Mouse (Mus musculus) embryonic facial prominence, embryonic 10.5 days (tissue): ENCODE measurements around the gene Gm3173. TPM values are rescaled to one million over a fixed set of nuclear protein-coding genes. Genes with fewer than 3 reads are reported as not detected.
"Not testable (repeated sequence)": the region's sequence is repeated elsewhere in the genome, so short reads cannot be mapped to it uniquely, and the experiment has no call there.

ENCODE experiments used
- DNase-seq: peaks from one replicate; pipeline ENCODE4 v3.0.0-alpha.2; 2017; ENCODE audit warnings: low spot score
- H3K27ac ChIP-seq: fragments of 300-500 bp; sonication (generic); replicated peaks from 2 replicates; pipeline ENCODE4 v1.5.1; 2016; ENCODE audit warnings: mild to moderate bottlenecking
- H3K27me3 ChIP-seq: fragments of 300-500 bp; sonication (generic); replicated peaks from 2 replicates; pipeline ENCODE4 v1.6.1; 2016; ENCODE audit warnings: low read depth, mild to moderate bottlenecking; ENCODE audit not compliant: poor library complexity, severe bottlenecking
- H3K36me3 ChIP-seq: fragments of 300-500 bp; sonication (generic); replicated peaks from 2 replicates; pipeline ENCODE4 v1.6.1; 2016; ENCODE audit warnings: mild to moderate bottlenecking, moderate library complexity
- H3K4me1 ChIP-seq: fragments of 300-500 bp; sonication (generic); 2 replicates; pipeline ENCODE4 v1.6.1; 2016
- H3K4me3 ChIP-seq: fragments of 300-500 bp; sonication (generic); 2 replicates; pipeline ENCODE4 v1.5.1; 2016; ENCODE audit warnings: mild to moderate bottlenecking, moderate library complexity
- H3K9me3 ChIP-seq: fragments of 300-500 bp; sonication (generic); 2 replicates; pipeline ENCODE4 v1.6.1; 2016; ENCODE audit warnings: mild to moderate bottlenecking
- WGBS: fragments of 180-500 bp; shearing (Covaris S2); methylation state at CpG from one replicate; pipeline ENCODE4 v1.1.7; 2016; 5-methylcytosine and 5-hydroxymethylcytosine counted together
- polyA plus RNA-seq: library from polyadenylated mRNA; unstranded; fragments of >200 nt; fragmentation: Nextera tagmentation; extraction: Ambion mirVana; gene quantifications from 2 replicates; pipeline ENCODE4 v1.2.1, GENCODE M21; 2016

Gene Gm3173
- polyA plus RNA-seq: 0.90 TPM in 1 of 2 replicates, not detected in the other

- H3K9me3 ChIP-seq, H3K27me3 ChIP-seq, DNase-seq: not testable (repeated sequence)
Observed at GRCm38 (mm10) chr14:4430692-4431091, at the start of gene Gm3173. Gene Gm3173, plus strand, starts transcription at chr14:4430992.

GRCm38 (mm10) chr14:4385606-4386005 lies 45.2 kb upstream of the Gm3173 start:
- H3K4me3 ChIP-seq, H3K4me1 ChIP-seq, DNase-seq, H3K36me3 ChIP-seq, H3K9me3 ChIP-seq, H3K27me3 ChIP-seq, H3K27ac ChIP-seq: not testable (repeated sequence)

More at GRCm38 (mm10) chr14:4430692-4431091, at the start of gene Gm3173:
- H3K4me3 ChIP-seq, H3K36me3 ChIP-seq, H3K4me1 ChIP-seq, H3K27ac ChIP-seq: not testable (repeated sequence)

GRCm38 (mm10) chr14:4392841-4393530 lies 37.8 kb upstream of the Gm3173 start:
- not testable (repeated sequence) for H3K4me1 ChIP-seq, H3K36me3 ChIP-seq, H3K4me3 ChIP-seq, H3K27ac ChIP-seq, H3K9me3 ChIP-seq, H3K27me3 ChIP-seq, DNase-seq
- 87% methylated on average over 5 of the region's 6 CpGs for WGBS

- not testable (repeated sequence) for H3K36me3 ChIP-seq, H3K9me3 ChIP-seq, H3K4me3 ChIP-seq, H3K27ac ChIP-seq, H3K27me3 ChIP-seq, DNase-seq, H3K4me1 ChIP-seq
- WGBS: 78% methylated on average over 3 of the region's 3 CpGs
Observed at GRCm38 (mm10) chr14:4397226-4397625, 33.6 kb upstream of the Gm3173 start, which contains the start of gene Gm3159. Gene Gm3159, plus strand, starts transcription at chr14:4397526.

GRCm38 (mm10) chr14:4398624-4399023 lies 32.2 kb upstream of the Gm3173 start:
- not testable (repeated sequence) for H3K9me3 ChIP-seq, H3K27me3 ChIP-seq, H3K27ac ChIP-seq, H3K4me1 ChIP-seq, DNase-seq, H3K4me3 ChIP-seq, H3K36me3 ChIP-seq

- not testable (repeated sequence) for H3K4me1 ChIP-seq, H3K27me3 ChIP-seq
- WGBS: 86% methylated on average over 5 of the region's 5 CpGs
Observed at GRCm38 (mm10) chr14:4400115-4400789, 30.5 kb upstream of the Gm3173 start.

GRCm38 (mm10) chr14:4401245-4401644 lies 29.5 kb upstream of the Gm3173 start:
- not testable (repeated sequence) for H3K4me1 ChIP-seq, H3K4me3 ChIP-seq, H3K9me3 ChIP-seq, H3K27me3 ChIP-seq, H3K36me3 ChIP-seq, DNase-seq, H3K27ac ChIP-seq
- WGBS: 79% methylated on average over 5 of the region's 5 CpGs

More at GRCm38 (mm10) chr14:4400115-4400789, 30.5 kb upstream of the Gm3173 start:
- H3K27ac ChIP-seq, H3K9me3 ChIP-seq, DNase-seq, H3K4me3 ChIP-seq, H3K36me3 ChIP-seq: not testable (repeated sequence)

- H3K27ac ChIP-seq, H3K36me3 ChIP-seq, H3K4me1 ChIP-seq: not testable (repeated sequence)
Observed at GRCm38 (mm10) chr14:4403840-4404239, 27.0 kb upstream of the Gm3173 start.

GRCm38 (mm10) chr14:4409939-4410338 lies 20.9 kb upstream of the Gm3173 start:
- H3K9me3 ChIP-seq, H3K27me3 ChIP-seq, DNase-seq, H3K36me3 ChIP-seq, H3K27ac ChIP-seq, H3K4me3 ChIP-seq, H3K4me1 ChIP-seq: not testable (repeated sequence)
- WGBS: 57% methylated on average over 1 of the region's 1 CpGs

More at GRCm38 (mm10) chr14:4403840-4404239, 27.0 kb upstream of the Gm3173 start:
- not testable (repeated sequence) for DNase-seq, H3K9me3 ChIP-seq, H3K27me3 ChIP-seq, H3K4me3 ChIP-seq

- WGBS: under 1% methylated on average over 39 of the region's 59 CpGs
- not testable (repeated sequence) for H3K36me3 ChIP-seq, H3K27me3 ChIP-seq, H3K9me3 ChIP-seq, H3K4me1 ChIP-seq
- Histone ChIP-seq H3K27ac (peak within 1 kb of the TSS; percentile 74), H3K4me3 (peak within 1 kb of the TSS; percentile 61)
- peak; percentile 56 for DNase-seq
Observed at GRCm38 (mm10) chr14:4414965-4415835, 15.6 kb upstream of the Gm3173 start, which contains the start of gene Gm3164. Gene Gm3164, plus strand, starts transcription at chr14:4415448.

GRCm38 (mm10) chr14:4481445-4481844 lies 50.7 kb downstream of the Gm3173 start, which contains the start of gene Gm3182:
Gene Gm3182, plus strand, starts transcription at chr14:4481745.
- 92% methylated on average over 1 of the region's 2 CpGs for WGBS
- not testable (repeated sequence) for H3K9me3 ChIP-seq, H3K27ac ChIP-seq, H3K4me3 ChIP-seq, H3K36me3 ChIP-seq, H3K27me3 ChIP-seq, H3K4me1 ChIP-seq, DNase-seq

- H3K27ac ChIP-seq, H3K27me3 ChIP-seq, H3K9me3 ChIP-seq, H3K4me1 ChIP-seq, H3K36me3 ChIP-seq: not testable (repeated sequence)
- H3K4me3 ChIP-seq: peak overlapping the region; percentile 52
- WGBS: 4% methylated on average over 22 of the region's 25 CpGs
- peak; percentile 8 for DNase-seq
Observed at GRCm38 (mm10) chr14:4499425-4499824, 68.6 kb downstream of the Gm3173 start.
